ENCODE assay signal across 25 mouse cellular contexts in genomic region chr4:116780541-116780940, GRCm38 (mm10).
"Had no signal": no experiment of that assay in that cellular context is flagged by ENCODE, and none has a peak within 500 bp of the region (broad histone marks: within the 10 kb centered on the region; RNA-seq: fewer than 3 reads in every experiment).

No protein-coding gene starts in this region.

- H3K9me3 ChIP-seq: heart, embryonic 13.5 days; heart, embryonic 15.5 days; hindbrain, embryonic 13.5 days; hindbrain, embryonic 15.5 days; kidney, embryonic 15.5 days; limb, embryonic 13.5 days; limb, embryonic 15.5 days; liver, embryonic 12.5 days had no signal

- DNase-seq: gastrocnemius, adult 2 months; gastrocnemius, postnatal 10 days; gastrocnemius, postnatal 25 days; heart, adult 2 months; heart, postnatal 14 days; heart, postnatal 36 days; kidney, adult 11 months; kidney, adult 2 months; kidney, adult 9 months; kidney, postnatal 14 days; kidney, postnatal 36 days; layer of hippocampus, adult 9-11 months; layer of hippocampus, postnatal 36 days; left cerebral cortex, postnatal 4 days had no signal

- H3K36me3 ChIP-seq: heart, embryonic 13.5 days; heart, embryonic 15.5 days; hindbrain, embryonic 13.5 days; hindbrain, embryonic 15.5 days; kidney, embryonic 15.5 days; limb, embryonic 13.5 days; limb, embryonic 15.5 days; liver, embryonic 12.5 days had no signal

- H3K4me1 ChIP-seq: heart, embryonic 13.5 days; heart, embryonic 15.5 days; hindbrain, embryonic 15.5 days; kidney, embryonic 15.5 days; limb, embryonic 13.5 days; limb, embryonic 15.5 days; liver, embryonic 12.5 days had no signal

- H3K4me3 ChIP-seq: gastrocnemius, adult 2 months; heart, adult 2 months; heart, embryonic 13.5 days; heart, embryonic 15.5 days; hindbrain, embryonic 13.5 days; hindbrain, embryonic 15.5 days; kidney, embryonic 15.5 days; limb, embryonic 13.5 days; limb, embryonic 15.5 days; liver, embryonic 12.5 days had no signal

- H3K27me3 ChIP-seq: heart, embryonic 13.5 days; heart, embryonic 15.5 days; hindbrain, embryonic 15.5 days; kidney, embryonic 15.5 days; limb, embryonic 13.5 days; limb, embryonic 15.5 days; liver, embryonic 12.5 days had no signal

- H3K27ac ChIP-seq: gastrocnemius, adult 2 months; heart, adult 2 months; heart, embryonic 13.5 days; heart, embryonic 15.5 days; hindbrain, embryonic 13.5 days; hindbrain, embryonic 15.5 days; hindbrain, postnatal 0 days; kidney, embryonic 15.5 days; kidney, postnatal 0 days; limb, embryonic 13.5 days; limb, embryonic 15.5 days; liver, embryonic 12.5 days; liver, embryonic 14.5 days had no signal
